Mouse (Mus musculus): ENCODE measurements around the gene Zfp2.

The Zfp2 gene

DNA sequence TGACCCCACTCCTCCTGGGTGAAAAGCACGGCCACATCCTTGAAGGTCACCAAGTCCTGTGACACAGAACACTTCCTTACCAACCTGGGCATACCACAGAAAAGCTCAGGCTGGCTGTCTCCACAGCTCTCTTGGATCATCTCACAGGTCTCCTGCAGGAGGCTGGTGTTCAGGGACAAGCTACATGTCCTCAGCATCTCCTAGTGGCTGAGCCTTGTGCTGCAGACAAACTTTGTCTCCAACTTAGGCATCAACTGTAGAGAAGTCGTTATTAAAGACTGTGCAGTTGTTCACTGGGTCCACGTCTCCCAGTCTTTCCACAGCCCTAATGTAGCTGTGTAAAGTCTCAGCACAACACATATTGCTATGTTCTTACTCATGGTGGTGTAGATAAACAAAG is 32.2 kb downstream of the Zfp2 start:
- in situ Hi-C loops (cut with MboI; ENCODE audit: unreplicated experiment in 2 of 2): loop anchor here in 1 of 2 experiments (10.0 kb wide), 1 partner anchor 109 kb away; no protein-coding TSS in a partner anchor

DNA sequence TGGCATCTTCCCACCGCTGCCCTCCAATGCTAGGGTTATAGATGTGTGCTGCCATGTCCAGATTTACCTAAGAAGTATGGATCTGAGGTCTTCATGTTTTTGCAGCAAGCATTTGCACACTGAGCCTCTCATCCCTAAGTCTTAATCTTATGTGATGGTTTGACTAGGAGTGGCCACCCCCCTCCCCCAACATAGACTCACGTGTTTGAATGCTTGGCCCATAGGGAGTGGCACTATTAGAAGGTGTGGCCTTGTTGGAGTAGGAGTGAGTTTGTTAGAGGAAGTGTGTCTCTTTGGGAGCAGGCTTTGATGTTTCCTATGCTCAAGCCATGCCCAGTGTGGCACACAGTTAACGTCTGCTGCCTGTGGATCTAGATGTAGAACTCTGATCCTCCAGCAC is 37.3 kb downstream of the Zfp2 start:
- in situ Hi-C loops (cut with MboI; ENCODE audit: unreplicated experiment in 2 of 2): no loop called here

DNA sequence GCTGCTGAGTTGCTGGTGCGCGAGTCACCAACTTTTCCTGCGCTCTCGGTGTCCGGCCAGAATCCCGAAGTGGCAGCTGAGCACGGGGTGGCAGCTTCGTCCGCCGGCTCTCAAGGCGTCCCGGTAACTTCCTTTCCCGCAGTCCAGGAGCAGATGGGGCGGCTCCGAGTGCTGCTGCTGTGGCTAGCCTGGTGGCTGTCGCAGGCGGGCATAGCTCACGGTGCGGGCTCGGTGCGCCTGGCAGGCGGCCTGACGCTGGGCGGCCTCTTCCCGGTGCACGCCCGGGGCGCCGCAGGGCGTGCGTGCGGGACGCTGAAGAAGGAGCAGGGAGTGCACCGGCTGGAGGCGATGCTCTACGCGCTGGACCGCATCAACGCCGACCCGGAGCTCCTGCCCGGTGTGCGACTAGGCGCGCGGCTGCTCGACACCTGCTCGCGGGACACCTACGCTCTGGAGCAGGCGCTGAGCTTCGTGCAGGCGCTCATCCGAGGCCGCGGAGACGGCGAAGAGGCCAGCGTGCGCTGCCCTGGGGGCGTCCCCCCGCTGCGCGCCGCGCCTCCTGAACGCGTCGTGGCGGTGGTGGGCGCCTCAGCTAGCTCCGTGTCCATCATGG is 64.9 kb downstream of the Zfp2 start:
- in situ Hi-C loops (cut with MboI; ENCODE audit: unreplicated experiment in 2 of 2): no loop called here

DNA sequence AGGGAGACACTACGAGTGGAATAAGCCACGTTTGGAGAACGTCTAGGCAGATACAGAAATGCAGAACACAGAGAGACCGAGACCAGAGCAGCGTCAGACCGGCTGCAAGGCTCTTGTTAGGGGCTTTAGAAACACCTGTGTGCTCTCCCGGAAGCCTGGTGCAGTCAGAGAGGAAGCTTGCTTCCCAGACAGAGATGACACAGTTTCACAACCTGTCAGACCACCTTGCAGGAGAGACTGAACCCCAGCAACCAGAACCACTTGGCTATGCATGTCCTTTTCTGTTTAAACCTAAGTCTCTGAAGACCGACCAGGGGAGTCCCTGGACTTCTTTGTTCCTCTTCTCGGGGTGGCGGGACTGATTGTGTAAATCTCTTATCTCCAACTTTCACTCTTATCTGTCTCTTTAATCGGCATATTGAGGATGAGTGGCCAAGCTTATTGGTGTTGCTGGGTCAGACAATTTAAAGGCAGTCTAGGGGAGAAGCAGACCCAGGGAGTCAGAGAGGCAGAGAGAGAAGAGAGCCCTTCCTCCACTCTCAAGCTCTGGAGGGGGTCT is 65.7 kb downstream of the Zfp2 start, which contains the start of gene Grm6:
Grm6 (plus strand) TSS at position 509 of the 559 bp plus-strand sequence.
- in situ Hi-C loops (cut with MboI; ENCODE audit: unreplicated experiment in 2 of 2): no loop called here

DNA sequence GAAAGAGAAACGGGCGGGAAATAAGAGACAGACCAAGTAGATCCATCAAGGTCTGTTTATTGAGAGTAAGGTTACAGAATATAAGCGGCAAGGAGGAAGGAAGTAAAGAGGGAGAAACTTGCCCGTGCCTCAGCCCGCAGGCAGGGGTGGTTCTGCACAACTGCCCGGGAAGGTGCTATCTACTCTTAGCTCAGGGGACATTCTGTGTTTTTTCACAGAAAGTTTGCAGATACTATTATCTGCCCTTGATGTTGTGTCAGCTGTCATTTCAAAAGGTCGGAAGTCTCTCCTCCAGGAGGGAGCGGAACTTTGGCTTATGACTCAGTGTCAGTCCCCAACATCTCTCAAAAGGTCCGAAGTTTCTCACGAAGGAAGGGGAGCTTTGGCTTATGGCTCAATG is 66.7 kb downstream of the Zfp2 start:
- in situ Hi-C loops (cut with MboI; ENCODE audit: unreplicated experiment in 2 of 2): loop anchor here in 1 of 2 experiments (25.0 kb wide), 2 partner anchors 612 to 712 kb away; partner anchors contain the start of genes Ltc4s and Tbc1d9b
